Mouse (Mus musculus) ES-Bruce4 (cell line): ENCODE data around the gene Mdh1. TPM values are rescaled to one million over a fixed set of nuclear protein-coding genes. Genes with fewer than 3 reads are reported as not detected.

ENCODE experiments used
- H3K27ac ChIP-seq: 2 replicates; pipeline ENCODE4 v1.5.1; 2012; ENCODE audit warnings: low read length, inconsistent platforms; ENCODE audit not compliant: insufficient read depth
- H3K27me3 ChIP-seq: 2 replicates; pipeline ENCODE4 v1.6.1; 2012; ENCODE audit warnings: mild to moderate bottlenecking, low read length, inconsistent platforms; ENCODE audit not compliant: control insufficient read depth, poor library complexity, insufficient read depth, severe bottlenecking
- H3K36me3 ChIP-seq: 2 replicates; pipeline ENCODE4 v1.6.1; 2012; ENCODE audit warnings: inconsistent platforms, mild to moderate bottlenecking, low read length, moderate library complexity; ENCODE audit not compliant: control insufficient read depth, poor library complexity, insufficient read depth, severe bottlenecking
- H3K4me1 ChIP-seq: one replicate; pipeline ENCODE4 v1.8.1; 2011; ENCODE audit warnings: low read length; ENCODE audit not compliant: control insufficient read depth, insufficient read depth
- H3K4me3 ChIP-seq: 2 replicates; pipeline ENCODE4 v1.5.1; 2011; ENCODE audit warnings: low read depth, mild to moderate bottlenecking, low read length
- H3K9ac ChIP-seq: 2 replicates; pipeline ENCODE4 v1.6.1; 2012; ENCODE audit warnings: low read depth, mild to moderate bottlenecking, inconsistent platforms; ENCODE audit not compliant: poor library complexity, severe bottlenecking
- H3K9me3 ChIP-seq: replicated peaks from 2 replicates; pipeline ENCODE4 v1.6.1; 2012; ENCODE audit warnings: mild to moderate bottlenecking, low read length, inconsistent platforms; ENCODE audit not compliant: control insufficient read depth, poor library complexity, insufficient read depth, severe bottlenecking
- CTCF ChIP-seq: IDR thresholded peaks from one replicate; pipeline ENCODE4 v1.8.1; 2011; ENCODE audit warnings: low read depth, low read length
- EP300 ChIP-seq: IDR thresholded peaks from 2 replicates; pipeline ENCODE4 v1.6.1; 2011; ENCODE audit warnings: low read depth, low read length; ENCODE audit not compliant: insufficient read depth
- POLR2A ChIP-seq: IDR thresholded peaks from one replicate; pipeline ENCODE4 v1.8.1; 2011; ENCODE audit warnings: low read length; ENCODE audit not compliant: insufficient read depth
- polyA plus RNA-seq: library from polyadenylated mRNA; stranded (reverse); fragments of >200 nt; gene quantifications from 2 replicates; pipeline ENCODE4 v1.2.4, GENCODE M21; 2011; ENCODE audit warnings: low read depth; ENCODE audit not compliant: missing spikeins, insufficient read depth, insufficient read length

Mdh1 gene
- polyA plus RNA-seq = 148 and 156 TPM in 2 replicates

- TF ChIP-seq CTCF (no peak), EP300 (0 out of 2 replicates have a peak, but pooled peaks have one; percentile 40), POLR2A (peak; percentile 67)
- H3K9me3 ChIP-seq = no peaks in the 10 kb centered on the region
- peak within 1 kb of the TSS; percentile 72 for H3K9ac ChIP-seq
- peak within 1 kb of the TSS; percentile 87 for H3K4me3 ChIP-seq
- no peak within 1 kb of the TSS for H3K27ac ChIP-seq
- no peaks in the 10 kb centered on the region for H3K36me3 ChIP-seq
- no peaks in the 10 kb centered on the region for H3K4me1 ChIP-seq
- H3K27me3 ChIP-seq = no peaks in the 10 kb centered on the region
These were observed at the start of gene Mdh1, which contains the start of gene Wdpcp for GRCm38 (mm10) chr11:21571700-21572381. Mdh1 (minus strand) TSS chr11:21572367. Wdpcp (plus strand) TSS chr11:21572235.

- TF ChIP-seq EP300 (no peak), CTCF (no peak), POLR2A (no peak)
- no peak overlapping the region for H3K4me3 ChIP-seq
These were observed 43.7 kb upstream of the Mdh1 start for GRCm38 (mm10) chr11:21615915-21616314.

GRCm38 (mm10) chr11:21602497-21602896, 30.3 kb upstream of the Mdh1 start:
- Histone ChIP-seq H3K27ac (no peak overlapping the region), H3K36me3 (no peaks in the 10 kb centered on the region), H3K4me1 (no peaks in the 10 kb centered on the region), H3K9ac (no peak overlapping the region), H3K9me3 (no peaks in the 10 kb centered on the region), H3K27me3 (no peaks in the 10 kb centered on the region), H3K4me3 (no peak overlapping the region)
- TF ChIP-seq CTCF (no peak), POLR2A (no peak), EP300 (no peak)

More at GRCm38 (mm10) chr11:21615915-21616314, 43.7 kb upstream of the Mdh1 start:
- H3K36me3 ChIP-seq = no peaks in the 10 kb centered on the region
- H3K9ac ChIP-seq = no peak overlapping the region
- no peaks in the 10 kb centered on the region for H3K9me3 ChIP-seq
- H3K4me1 ChIP-seq = no peaks in the 10 kb centered on the region
- no peaks in the 10 kb centered on the region for H3K27me3 ChIP-seq
- H3K27ac ChIP-seq = no peak overlapping the region

GRCm38 (mm10) chr11:21583286-21583685, 11.1 kb upstream of the Mdh1 start:
- TF ChIP-seq POLR2A = no peak
- no peak for TF ChIP-seq EP300
- TF ChIP-seq CTCF = no peak
- peaks cover 2% of the 10 kb centered on the region for H3K4me1 ChIP-seq
- no peaks in the 10 kb centered on the region for H3K36me3 ChIP-seq
- no peak overlapping the region for H3K27ac ChIP-seq
- no peak overlapping the region for H3K9ac ChIP-seq
- H3K4me3 ChIP-seq = no peak overlapping the region
- H3K27me3 ChIP-seq = no peaks in the 10 kb centered on the region
- H3K9me3 ChIP-seq = no peaks in the 10 kb centered on the region

DNA sequence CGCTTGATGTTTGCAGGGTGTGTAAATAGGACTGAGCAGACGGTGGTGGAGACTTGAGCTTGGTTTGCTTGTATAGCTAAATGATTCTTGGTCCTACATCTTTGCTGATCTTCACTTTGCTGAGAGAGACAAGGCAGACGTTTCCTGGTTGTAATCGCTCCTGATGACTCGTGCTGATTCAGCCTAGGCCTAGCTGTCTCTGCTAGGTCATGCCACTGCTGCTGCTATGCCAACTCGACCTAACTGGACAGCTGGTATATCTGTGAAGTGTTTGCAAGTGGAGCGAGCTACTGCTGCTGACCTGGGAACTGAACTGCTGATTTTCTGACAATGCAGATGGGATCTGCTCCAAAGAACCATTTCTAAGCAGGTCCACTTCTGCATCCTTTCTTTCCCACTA, 9.3 kb upstream of the Mdh1 start:
- TF ChIP-seq EP300 (no peak), CTCF (no peak), POLR2A (no peak)
- no peak overlapping the region for H3K9ac ChIP-seq
- H3K4me1 ChIP-seq = peaks cover 2% of the 10 kb centered on the region
- H3K27ac ChIP-seq = no peak overlapping the region
- no peaks in the 10 kb centered on the region for H3K27me3 ChIP-seq
- no peak overlapping the region for H3K4me3 ChIP-seq
- no peaks in the 10 kb centered on the region for H3K9me3 ChIP-seq
- H3K36me3 ChIP-seq = no peaks in the 10 kb centered on the region

DNA sequence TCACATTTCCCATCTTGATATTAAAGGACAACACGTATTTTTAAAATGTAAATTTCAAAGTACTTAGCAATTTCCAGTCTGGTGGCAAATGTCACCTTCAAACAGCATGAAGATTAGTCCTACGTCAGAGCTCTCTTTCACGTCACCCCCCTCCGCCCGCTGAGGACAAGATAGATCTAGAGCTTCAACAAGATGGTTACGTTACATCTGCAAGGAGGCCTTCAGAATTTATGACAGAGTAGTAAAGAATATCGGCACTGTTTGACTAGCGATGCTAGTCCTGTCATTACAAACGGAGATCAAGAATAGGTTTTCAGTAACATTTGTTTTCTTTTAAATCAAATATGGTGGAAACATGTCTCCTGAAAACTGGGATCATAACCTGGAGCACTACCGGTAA, 1.2 kb downstream of the Mdh1 start:
- Histone ChIP-seq H3K4me1 (no peaks in the 10 kb centered on the region), H3K9me3 (no peaks in the 10 kb centered on the region), H3K27ac (no peak overlapping the region)

More for the DNA sequence above, 1.2 kb downstream of the Mdh1 start:
- Histone ChIP-seq H3K36me3 (no peaks in the 10 kb centered on the region), H3K27me3 (no peaks in the 10 kb centered on the region), H3K4me3 (peak overlapping the region; percentile 76), H3K9ac (peak overlapping the region; percentile 72)
- no peak for TF ChIP-seq CTCF
- no peak for TF ChIP-seq EP300
- TF ChIP-seq POLR2A = no peak
